Comparison of ENCODE assay signal across 21 mouse cellular contexts in the genomic region with DNA sequence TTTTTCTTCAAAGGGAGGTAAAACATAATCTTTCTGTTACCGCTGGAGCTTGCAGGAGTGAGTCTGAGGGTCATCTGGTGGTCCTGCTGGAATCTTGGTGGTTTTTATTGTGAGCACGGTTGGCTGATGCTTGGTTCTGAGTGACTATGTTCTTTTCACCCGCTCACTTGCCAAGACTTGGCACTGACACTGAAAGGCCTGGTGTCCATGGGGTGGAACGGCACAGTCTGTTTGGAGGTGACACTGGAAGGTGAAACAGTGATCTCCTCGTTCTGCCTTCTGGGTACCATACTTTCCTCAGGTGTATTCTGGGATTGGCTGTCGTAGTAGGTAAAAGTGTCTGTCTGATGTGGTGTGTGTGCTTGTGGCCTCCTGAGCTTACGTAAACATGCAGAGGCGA. TPM values are rescaled to one million over a fixed set of nuclear protein-coding genes. Genes with fewer than 3 reads are reported as not detected.
DNase-seq lines count a peak whose midpoint lies in the region; ATAC-seq lines count a peak whose summit lies in the region.
"Had no signal": no experiment of that assay in that cellular context is flagged by ENCODE, and none has a peak within 500 bp of the region (broad histone marks: within the 10 kb centered on the region; RNA-seq: fewer than 3 reads in every experiment).

No protein-coding gene starts in this region.

- H3K4me3 ChIP-seq in brown adipose tissue, adult 24 weeks (ENCODE audit: insufficient read depth, low read depth, low read length), result no peak overlapping the region
- H3K4me3 ChIP-seq in embryonic facial prominence, embryonic 10.5 days, result no peak overlapping the region
- H3K4me3 ChIP-seq: embryonic facial prominence, embryonic 13.5 days; erythroblast, embryonic 14.5 days; forebrain, embryonic 12.5 days; forebrain, embryonic 15.5 days; heart, adult 2 months; hindbrain, embryonic 12.5 days; hindbrain, embryonic 15.5 days had no signal

- H3K36me3 ChIP-seq in embryonic facial prominence, embryonic 10.5 days (replicated peaks), result peaks cover 92% of the 10 kb centered on the region

- no peaks in the 10 kb centered on the region for H3K27me3 ChIP-seq in embryonic facial prominence, embryonic 10.5 days (replicated peaks; ENCODE audit: low read depth, poor library complexity, severe bottlenecking)
- H3K27me3 ChIP-seq: embryonic facial prominence, embryonic 13.5 days; forebrain, embryonic 12.5 days; forebrain, embryonic 15.5 days; hindbrain, embryonic 12.5 days; hindbrain, embryonic 15.5 days had no signal

- no peaks in the 10 kb centered on the region for H3K9me3 ChIP-seq in embryonic facial prominence, embryonic 10.5 days
- H3K9me3 ChIP-seq: embryonic facial prominence, embryonic 13.5 days; forebrain, embryonic 12.5 days; forebrain, embryonic 15.5 days; hindbrain, embryonic 12.5 days; hindbrain, embryonic 15.5 days had no signal

- peak; percentile 27 to 43 for DNase-seq in cerebellum, adult 18-20 months
- no peak for DNase-seq in cerebellum, adult 11 months
- peak; percentile 18 to 27 for DNase-seq in cerebellum, postnatal 10 days
- DNase-seq in cerebellum, postnatal 25 days, result peak; percentile 36 to 42
- DNase-seq in thymus, postnatal 25 days, result no peak
- no peak for DNase-seq in embryonic facial prominence, embryonic 10.5 days (ENCODE audit: low spot score)
- DNase-seq: adrenal gland, adult 8-10 months; adrenal gland, postnatal 36 days; gastrocnemius, postnatal 25 days; heart, adult 2 months; kidney, adult 2 months had no signal

- peaks cover 8% of the 10 kb centered on the region; the same call in 1 of the 2 replicates for H3K4me1 ChIP-seq in brown adipose tissue, adult 24 weeks (ENCODE audit: control insufficient read depth, insufficient read depth, insufficient read length, low read length)
- no peaks in the 10 kb centered on the region for H3K4me1 ChIP-seq in embryonic facial prominence, embryonic 10.5 days
- H3K4me1 ChIP-seq: embryonic facial prominence, embryonic 13.5 days; forebrain, embryonic 12.5 days; forebrain, embryonic 15.5 days; hindbrain, embryonic 12.5 days; hindbrain, embryonic 15.5 days had no signal

- peak overlapping the region; percentile 85 for H3K27ac ChIP-seq in brown adipose tissue, adult 24 weeks (replicated peaks; ENCODE audit: low read depth, low read length)
- no peak overlapping the region for H3K27ac ChIP-seq in embryonic facial prominence, embryonic 10.5 days (replicated peaks)
- H3K27ac ChIP-seq: embryonic facial prominence, embryonic 13.5 days; forebrain, embryonic 12.5 days; forebrain, embryonic 15.5 days; heart, adult 2 months; hindbrain, embryonic 12.5 days; hindbrain, embryonic 15.5 days had no signal

- WGBS in embryonic facial prominence, embryonic 10.5 days, result 94% methylated on average over 8 of the region's 8 CpGs

- no peak for ATAC-seq in cerebellum, adult (ENCODE audit: insufficient number of reproducible peaks, low FRiP score, low TSS enrichment)
- ATAC-seq: CD4-positive, CD25-positive, alpha-beta regulatory T cell, adult 4 months; forebrain, embryonic 15.5 days; intestine, postnatal 0 days had no signal

RNA-seq across cellular contexts. Expression of a gene that starts 13.8 kb away (rescaled TPM):
- polyA plus RNA-seq in brown adipose tissue, adult 24 weeks (2012; ENCODE audit: insufficient read depth, insufficient read length, missing spikeins), result 0.59 and 1.4 TPM in 2 replicates
- polyA plus RNA-seq in embryonic facial prominence, embryonic 10.5 days (2016; fragmentation: Nextera tagmentation; extraction: Ambion mirVana), result 4.8 and 5.6 TPM in 2 replicates
- polyA plus RNA-seq: erythroblast, embryonic 14.5 days had no signal

RNA-seq across cellular contexts. Expression of a gene that starts 34.0 kb away (rescaled TPM):
- polyA plus RNA-seq in brown adipose tissue, adult 24 weeks (2012; ENCODE audit: insufficient read depth, insufficient read length, missing spikeins), result 17.4 and 18.2 TPM in 2 replicates
- polyA plus RNA-seq in embryonic facial prominence, embryonic 10.5 days (2016; fragmentation: Nextera tagmentation; extraction: Ambion mirVana), result 36.6 and 41.3 TPM in 2 replicates

Comparison
In these comparisons a context has a peak if more than half of its experiments do, and no peak if none do; other contexts are left out.
1. DNase-seq: peak in cerebellum, adult 18-20 months (2 of 2), cerebellum, postnatal 10 days (2 of 2) and cerebellum, postnatal 25 days (2 of 2); none in cerebellum, adult 11 months (single experiment), thymus, postnatal 25 days (single experiment) and embryonic facial prominence, embryonic 10.5 days (single experiment).